Mouse (Mus musculus): ENCODE data around the gene Cfap58.

GRCm38 (mm10) chr19:47968993-47969659 is 31.7 kb downstream of the Cfap58 start:
- TF ChIP-seq POLR2A (IDR thresholded peaks at IDR 0.05; ENCODE audit: insufficient read length, low read depth) (no peak), MAX (IDR thresholded peaks at IDR 0.05; ENCODE audit: low read depth) (no peak), REST (IDR thresholded peaks at IDR 0.05; ENCODE audit: insufficient read depth, insufficient read length) (no peak), MYOD1 (IDR thresholded peaks at IDR 0.05; ENCODE audit: control insufficient read depth in 1 of 3, insufficient read length in 2 of 3, low read depth in 2 of 3) (no peak), USF1 (IDR thresholded peaks at IDR 0.05; ENCODE audit: low read depth) (no peak), E2F4 (IDR thresholded peaks at IDR 0.05; ENCODE audit: insufficient read depth) (no peak), TCF3 (IDR thresholded peaks at IDR 0.05; ENCODE audit: insufficient read length, low read depth) (no peak), TCF12 (IDR thresholded peaks at IDR 0.05; ENCODE audit: insufficient read depth, poor library complexity, severe bottlenecking) (no peak), POLR2AphosphoS2 (IDR thresholded peaks at IDR 0.05; ENCODE audit: insufficient read length, low read depth) (no peak)

Data from myocyte (in vitro differentiated cells).